Mouse (Mus musculus): ENCODE data around the gene Sprn. TPM values are rescaled to one million over a fixed set of nuclear protein-coding genes. Genes with fewer than 3 reads are reported as not detected.

The Sprn gene
- polyA plus RNA-seq, 1 experiment = 125 TPM

DNA sequence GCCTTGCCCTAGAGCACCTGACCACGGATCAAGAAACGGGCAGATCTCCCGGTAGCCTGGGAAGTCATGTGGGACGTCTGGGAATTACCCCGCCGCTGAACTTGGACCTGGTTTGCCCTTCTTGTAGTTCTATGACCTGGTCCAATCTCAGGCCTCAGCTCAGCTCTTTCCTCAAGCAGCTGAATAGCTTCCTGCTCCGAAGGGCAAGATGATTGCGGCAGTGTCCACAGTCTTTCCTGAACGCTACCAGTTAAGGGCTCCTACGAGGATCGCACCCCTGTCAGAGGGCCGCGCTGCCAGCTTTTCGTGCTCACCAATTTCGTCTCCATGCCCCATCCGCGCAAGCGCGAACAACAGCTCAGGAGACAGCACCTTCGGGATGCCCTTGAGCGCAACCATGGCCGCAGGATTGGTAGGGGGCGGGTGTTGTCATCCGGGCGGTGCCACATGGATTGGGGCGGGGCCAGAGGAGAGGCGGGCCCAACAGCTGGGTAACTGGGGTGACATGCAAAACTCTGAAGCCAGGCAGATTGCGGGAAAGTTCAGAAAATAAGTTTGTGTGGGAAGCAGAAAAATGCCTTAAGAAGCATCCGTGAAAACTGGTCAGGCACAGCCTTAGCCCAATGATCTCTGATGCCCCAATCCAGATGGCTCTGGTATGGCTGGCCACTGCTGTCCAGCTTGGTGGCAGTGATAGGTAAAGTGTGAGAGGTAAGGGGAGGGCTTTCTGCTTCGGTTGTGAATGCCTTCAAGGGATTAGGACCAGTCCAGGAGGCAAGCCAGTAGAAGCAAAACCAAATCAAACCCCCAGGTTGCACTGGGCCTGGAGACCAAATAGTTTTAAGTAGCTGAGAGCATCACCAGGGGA lies 52.5 kb downstream of the Sprn start, which contains the start of gene Fuom:
Gene Fuom (minus strand): TSS at position 449 of the 868 bp plus-strand sequence.
- DNase-seq (ENCODE audit: extremely low spot score in 1 of 2, low spot score in 1 of 2) = peak; percentile 79 to 89

DNA sequence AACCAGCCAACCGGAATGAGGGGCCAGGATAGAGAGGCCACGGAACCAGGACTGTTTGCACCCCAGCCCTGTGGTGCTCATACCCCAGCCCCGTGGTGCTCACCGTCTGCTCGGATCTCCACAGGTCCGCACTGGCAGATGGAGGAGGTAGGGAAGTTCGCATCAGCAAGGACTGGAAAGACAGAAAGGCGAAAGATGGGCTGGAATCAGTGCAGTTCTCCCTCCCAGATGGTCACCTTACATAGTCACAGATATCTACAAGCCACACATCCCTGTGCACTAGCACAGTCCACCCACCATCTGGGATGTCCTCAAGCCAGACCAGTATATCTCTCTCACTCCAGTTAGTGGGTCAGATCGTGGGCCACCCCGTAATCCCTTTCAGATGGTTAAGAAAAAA lies 53.2 kb downstream of the Sprn start:
- no peak for DNase-seq (ENCODE audit: extremely low spot score in 1 of 2, low spot score in 1 of 2)

Other genes with a start within 250 kb of the Sprn start
- gene Utf1, start 211.1 kb downstream of the Sprn start, polyA plus RNA-seq (2012; rRNA removed) = 0.18 TPM in 1 of 2 replicates, not detected in the other
- gene 6430531B16Rik, start 176.1 kb downstream of the Sprn start, polyA plus RNA-seq (2012; rRNA removed) = 1.0 and 1.2 TPM in 2 replicates
- 6.4 and 7.7 TPM in 2 replicates for gene Adam8, start 162.3 kb downstream of the Sprn start, polyA plus RNA-seq (2012; rRNA removed)
- gene Zfp511, start 118.5 kb downstream of the Sprn start, polyA plus RNA-seq (2012; rRNA removed) = 67.6 and 71.5 TPM in 2 replicates
- 46.1 and 51.7 TPM in 2 replicates for gene Tubgcp2, start 118.2 kb downstream of the Sprn start, polyA plus RNA-seq (2012; rRNA removed)
- gene Msx3, start 105.8 kb downstream of the Sprn start, polyA plus RNA-seq (2012; rRNA removed) = 0.17 and 0.28 TPM in 2 replicates
- gene Caly, start 72.3 kb downstream of the Sprn start, polyA plus RNA-seq (2012; rRNA removed) = 468 and 504 TPM in 2 replicates
- 4.0 and 10.0 TPM in 2 replicates for gene Prap1, start 61.5 kb downstream of the Sprn start, polyA plus RNA-seq (2012; rRNA removed)
- 87.3 and 98.1 TPM in 2 replicates for gene Fuom, start 52.4 kb downstream of the Sprn start, polyA plus RNA-seq (2012; rRNA removed)
- 3.7 and 5.0 TPM in 2 replicates for gene Paox, start 39.1 kb downstream of the Sprn start, polyA plus RNA-seq (2012; rRNA removed)
- 62.3 and 72.0 TPM in 2 replicates for gene Echs1, start 38.4 kb downstream of the Sprn start, polyA plus RNA-seq (2012; rRNA removed)
- gene Mtg1, start 17.3 kb downstream of the Sprn start, polyA plus RNA-seq (2012; rRNA removed) = 41.5 and 43.0 TPM in 2 replicates
- gene Olfr522, start 9.9 kb upstream of the Sprn start, polyA plus RNA-seq (2012; rRNA removed) = not detected in 2 replicates
- 0.04 and 0.08 TPM in 2 replicates for gene Olfr523, start 18.3 kb upstream of the Sprn start, polyA plus RNA-seq (2012; rRNA removed)
- not detected in 2 replicates for gene Olfr524, start 51.1 kb upstream of the Sprn start, polyA plus RNA-seq (2012; rRNA removed)
- 0.17 and 0.24 TPM in 2 replicates for gene Cd163l1, start 63.4 kb upstream of the Sprn start, polyA plus RNA-seq (2012; rRNA removed)
- gene 5830411N06Rik, start 92.4 kb upstream of the Sprn start, polyA plus RNA-seq (2012; rRNA removed) = 0.04 and 0.06 TPM in 2 replicates
- gene Olfr525, start 166.0 kb upstream of the Sprn start, polyA plus RNA-seq (2012; rRNA removed) = not detected in 2 replicates
- 0.04 TPM in 1 of 2 replicates, not detected in the other for gene Olfr527, start 179.1 kb upstream of the Sprn start, polyA plus RNA-seq (2012; rRNA removed)
- gene Olfr60, start 206.8 kb upstream of the Sprn start, polyA plus RNA-seq (2012; rRNA removed) = 0.04 and 0.27 TPM in 2 replicates
- gene Olfr530, start 221.5 kb upstream of the Sprn start, polyA plus RNA-seq (2012; rRNA removed) = not detected in 2 replicates
- 0.13 TPM in 1 of 2 replicates, not detected in the other for gene Olfr531, start 248.0 kb upstream of the Sprn start, polyA plus RNA-seq (2012; rRNA removed)

Measured in frontal cortex, adult 2 months (tissue).